Mouse (Mus musculus): ENCODE results near the gene Slc26a3.

The Slc26a3 gene

GRCm38 (mm10) chr12:31390571-31390970, at the start of gene Slc26a3:
Slc26a3 (plus strand) TSS chr12:31390871.
- DNase-seq = no peak

- no peak for DNase-seq
Measured at GRCm38 (mm10) chr12:31350191-31350943, 40.3 kb upstream of the Slc26a3 start.

- peak; percentile 97 to 98 for DNase-seq
Measured at GRCm38 (mm10) chr12:31350944-31351928, 39.4 kb upstream of the Slc26a3 start, which contains the start of gene Dld. Dld (minus strand) TSS chr12:31351453.

GRCm38 (mm10) chr12:31366428-31366827, 24.2 kb upstream of the Slc26a3 start:
- no peak for DNase-seq

GRCm38 (mm10) chr12:31367721-31368120, 22.9 kb upstream of the Slc26a3 start:
- no peak for DNase-seq

GRCm38 (mm10) chr12:31369118-31369517, 21.6 kb upstream of the Slc26a3 start:
- no peak for DNase-seq

- no peak for DNase-seq
Measured at GRCm38 (mm10) chr12:31369656-31370055, 21.0 kb upstream of the Slc26a3 start.

GRCm38 (mm10) chr12:31374603-31375282, 15.9 kb upstream of the Slc26a3 start:
- DNase-seq = peak; percentile 66 to 73

- DNase-seq = no peak
Measured at GRCm38 (mm10) chr12:31375283-31375615, 15.4 kb upstream of the Slc26a3 start.

- DNase-seq = peak in 1 of 2 experiments; percentile 17
Measured at GRCm38 (mm10) chr12:31376326-31376950, 14.2 kb upstream of the Slc26a3 start.

GRCm38 (mm10) chr12:31377241-31377640, 13.4 kb upstream of the Slc26a3 start:
- no peak for DNase-seq

- peak in 1 of 2 experiments; percentile 23 for DNase-seq
Measured at GRCm38 (mm10) chr12:31380878-31381277, 9.8 kb upstream of the Slc26a3 start.

- no peak for DNase-seq
Measured at GRCm38 (mm10) chr12:31382451-31382850, 8.2 kb upstream of the Slc26a3 start.

GRCm38 (mm10) chr12:31387303-31387702, 3.4 kb upstream of the Slc26a3 start:
- DNase-seq = peak; percentile 24 to 35

- no peak for DNase-seq
Measured at GRCm38 (mm10) chr12:31391696-31392095, 1.0 kb downstream of the Slc26a3 start.

GRCm38 (mm10) chr12:31395895-31396294, 5.2 kb downstream of the Slc26a3 start:
- no peak for DNase-seq

- DNase-seq = no peak
Measured at GRCm38 (mm10) chr12:31397709-31398108, 7.0 kb downstream of the Slc26a3 start.

GRCm38 (mm10) chr12:31400821-31401220, 10.2 kb downstream of the Slc26a3 start:
- DNase-seq = no peak

GRCm38 (mm10) chr12:31401930-31402329, 11.3 kb downstream of the Slc26a3 start:
- DNase-seq = no peak

- DNase-seq = no peak
Measured at GRCm38 (mm10) chr12:31404575-31405240, 14.0 kb downstream of the Slc26a3 start.

GRCm38 (mm10) chr12:31415971-31416370, 25.3 kb downstream of the Slc26a3 start:
- no peak for DNase-seq

All from lung, postnatal 4 days (tissue).